Mouse (Mus musculus) liver, embryonic 14.5 days (tissue): ENCODE results near the gene Zfand4.

Experiments
- CTCF ChIP-seq: IDR thresholded peaks from 2 replicates; pipeline ENCODE4 v1.5.1; 2016; ENCODE audit warnings: antibody characterized with exemption, low read depth, control low read depth
- EP300 ChIP-seq: IDR thresholded peaks from 2 replicates; pipeline ENCODE4 v1.6.1; 2016; ENCODE audit warnings: antibody characterized with exemption, low read depth

DNA sequence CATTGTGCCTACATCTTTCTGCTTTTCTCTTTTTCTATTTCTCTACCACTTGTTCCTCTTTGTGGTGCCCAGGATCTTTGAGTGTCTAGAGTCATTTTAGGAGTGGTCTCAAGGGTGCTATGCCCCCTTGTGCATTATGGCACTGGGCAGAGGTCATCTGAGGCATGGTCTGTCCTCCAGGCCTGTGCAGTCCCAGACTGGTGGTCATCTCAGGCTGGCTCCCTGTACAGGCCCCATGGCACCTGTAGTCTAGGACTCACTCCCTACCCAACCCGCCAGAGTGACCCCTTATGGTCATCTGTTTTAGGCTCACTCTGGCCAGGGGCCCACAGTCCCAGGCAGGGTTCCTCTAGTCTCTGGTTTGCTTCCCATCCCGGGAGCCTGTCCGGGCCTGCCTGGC lies 107.5 kb downstream of the Zfand4 start:
- TF ChIP-seq EP300 (no peak), CTCF (no peak)
